ENCODE assay signal across 9 mouse cellular contexts in the genomic region with DNA sequence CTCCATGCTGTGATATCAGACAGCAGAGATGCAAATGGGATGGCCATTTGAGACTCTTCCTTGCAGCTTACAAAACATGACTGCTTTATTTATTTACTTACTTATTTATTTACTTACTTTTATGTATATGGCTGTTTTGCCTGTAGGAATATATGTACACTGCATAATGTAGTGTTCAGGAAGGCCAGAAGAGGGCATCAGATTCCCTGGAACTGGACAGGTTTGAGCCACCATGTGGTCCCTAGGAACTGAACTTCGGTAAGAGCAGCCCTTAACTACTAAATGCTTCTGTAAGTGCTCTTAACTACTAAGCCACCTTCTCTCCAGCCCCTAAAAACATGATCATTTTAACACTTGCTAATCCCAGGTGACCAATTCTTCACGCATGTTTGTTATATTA. TPM values are rescaled to one million over a fixed set of nuclear protein-coding genes. Genes with fewer than 3 reads are reported as not detected.
A peak's percentile ranks its signal among the peaks of the same experiment; 100 is the strongest.
DNase-seq lines count a peak whose midpoint lies in the region; ATAC-seq and TF ChIP-seq lines count a peak whose summit lies in the region.
"Had no signal": no experiment of that assay in that cellular context is flagged by ENCODE, and none has a peak within 500 bp of the region (broad histone marks: within the 10 kb centered on the region; RNA-seq: fewer than 3 reads in every experiment).

No protein-coding gene starts in this region.

- TF ChIP-seq POLR2A in cortical plate, adult 2 months (IDR thresholded peaks at IDR 0.05; ENCODE audit: extremely low read depth, insufficient read depth, low read length), result no peak

- H3K4me3 ChIP-seq in lung, embryonic 14.5 days (ENCODE audit: low read depth, low read length), result no peak overlapping the region
- H3K4me3 ChIP-seq in cortical plate, adult 2 months (ENCODE audit: insufficient read depth, low read length), result no peak overlapping the region

- H3K4me1 ChIP-seq in lung, embryonic 14.5 days (ENCODE audit: insufficient read depth), result peaks cover 9% of the 10 kb centered on the region
- H3K4me1 ChIP-seq in cortical plate, adult 2 months (ENCODE audit: control insufficient read depth, insufficient read depth, low read length), result peaks cover 3% of the 10 kb centered on the region; the same call in 1 of the 2 replicates

- H3K27me3 ChIP-seq in lung, embryonic 14.5 days (ENCODE audit: insufficient read depth, low read length), result peaks cover 36% of the 10 kb centered on the region

- no peak overlapping the region for H3K4me2 ChIP-seq in lung, embryonic 14.5 days

- H3K27ac ChIP-seq in lung, embryonic 14.5 days (ENCODE audit: low read depth), result no peak overlapping the region
- H3K27ac ChIP-seq in cortical plate, adult 2 months (ENCODE audit: insufficient read depth, low read length), result no peak overlapping the region

- no peaks in the 10 kb centered on the region for H3K9me3 ChIP-seq in lung, embryonic 14.5 days (ENCODE audit: low read depth, low read length)

- H3K9ac ChIP-seq in lung, embryonic 14.5 days, result no peak overlapping the region

- WGBS in lung, embryonic 14.5 days, result 40% methylated on average over 2 of the region's 2 CpGs

- H3K36me3 ChIP-seq in lung, embryonic 14.5 days (ENCODE audit: insufficient read depth), result no peaks in the 10 kb centered on the region

- peak; percentile 70 for TF ChIP-seq CTCF in lung, embryonic 14.5 days (IDR thresholded peaks at IDR 0.05; ENCODE audit: low read depth)
- peak; percentile 45 for TF ChIP-seq CTCF in cortical plate, adult 2 months (IDR thresholded peaks at IDR 0.05; ENCODE audit: extremely low read depth, insufficient read depth, low read length)

- peak; percentile 52 for DNase-seq in gastrocnemius, adult 18-20 months (ENCODE audit: low spot score)
- DNase-seq in gastrocnemius, postnatal 10 days, result no peak
- DNase-seq in lung, embryonic 14.5 days, result peak; percentile 70
- no peak for DNase-seq in lung, postnatal 25 days (ENCODE audit: low spot score)
- DNase-seq in retina, embryonic 14.5 days (ENCODE audit: low spot score), result peak; percentile 63
- DNase-seq in B cell, adult 2 months, result no peak

- no peak for ATAC-seq in lung, embryonic 14.5 days (ENCODE audit: insufficient read depth)
- ATAC-seq in activated CD4-positive, CD25-positive, alpha-beta regulatory T cell, adult 4 months, result no peak

RNA-seq across cellular contexts. Expression of a gene that starts 2.9 kb away (rescaled TPM):
- total RNA-seq in gastrocnemius, adult 18-20 months (2021), result not detected
- not detected for total RNA-seq in gastrocnemius, postnatal 10 days (2021)
- polyA plus RNA-seq in lung, embryonic 14.5 days (2014; fragmentation: Nextera tagmentation; extraction: Ambion mirVana), result not detected in 2 replicates
- 7.4 and 7.5 TPM in 2 replicates for polyA plus RNA-seq in cortical plate, adult 2 months (2012; rRNA removed)
- polyA plus RNA-seq in activated CD4-positive, CD25-positive, alpha-beta regulatory T cell, adult 4 months (2017; shearing (Covaris generic)), result not detected
- total RNA-seq: heart, postnatal 10 days had no signal

RNA-seq across cellular contexts. Expression of a gene that starts 14.5 kb away (rescaled TPM):
- total RNA-seq in gastrocnemius, adult 18-20 months (2021), result 10 to 100 TPM; 18.5 to 29.9 TPM
- total RNA-seq in gastrocnemius, postnatal 10 days (2021), result 10 to 100 TPM; 51.0 to 51.1 TPM
- polyA plus RNA-seq in lung, embryonic 14.5 days (2014; fragmentation: Nextera tagmentation; extraction: Ambion mirVana), result 43.8 and 48.0 TPM in 2 replicates
- polyA plus RNA-seq in cortical plate, adult 2 months (2012; rRNA removed), result 81.1 and 82.4 TPM in 2 replicates
- polyA plus RNA-seq in activated CD4-positive, CD25-positive, alpha-beta regulatory T cell, adult 4 months (2017; shearing (Covaris generic)), result under 1 TPM in 1 of 2 experiments, not detected in 1; 0.27 TPM

RNA-seq across cellular contexts. Expression of a gene that starts 52.6 kb away (rescaled TPM):
- 100 to 1,000 TPM; 310 to 342 TPM for total RNA-seq in gastrocnemius, adult 18-20 months (2021)
- 100 to 1,000 TPM; 399 to 482 TPM for total RNA-seq in gastrocnemius, postnatal 10 days (2021)
- polyA plus RNA-seq in lung, embryonic 14.5 days (2014; fragmentation: Nextera tagmentation; extraction: Ambion mirVana), result 501 and 531 TPM in 2 replicates
- polyA plus RNA-seq in cortical plate, adult 2 months (2012; rRNA removed), result 180 and 195 TPM in 2 replicates
- 100 to 1,000 TPM; 358 to 400 TPM for polyA plus RNA-seq in activated CD4-positive, CD25-positive, alpha-beta regulatory T cell, adult 4 months (2017; shearing (Covaris generic))

Comparison
In these comparisons a context has a peak if more than half of its experiments do, and no peak if none do; other contexts are left out.
1. DNase-seq: peak in gastrocnemius, adult 18-20 months (single experiment), lung, embryonic 14.5 days (single experiment) and retina, embryonic 14.5 days (single experiment); none in gastrocnemius, postnatal 10 days (single experiment), lung, postnatal 25 days (single experiment) and B cell, adult 2 months (0 of 2).
2. RNA of a gene that starts 14.5 kb away (polyA plus RNA-seq): 81.1 to 82.4 TPM in cortical plate, adult 2 months and 43.8 to 48.0 TPM in lung, embryonic 14.5 days; 0.27 TPM in activated CD4-positive, CD25-positive, alpha-beta regulatory T cell, adult 4 months; every median in the first group is over 10 times any median in the second.